Mouse (Mus musculus): ENCODE data around the gene Tmpo. TPM values are rescaled to one million over a fixed set of nuclear protein-coding genes. Genes with fewer than 3 reads are reported as not detected.

The Tmpo gene
- 191 and 202 TPM in 2 replicates for polyA plus RNA-seq (2015; fragmentation: Nextera tagmentation; extraction: Ambion mirVana)

DNA sequence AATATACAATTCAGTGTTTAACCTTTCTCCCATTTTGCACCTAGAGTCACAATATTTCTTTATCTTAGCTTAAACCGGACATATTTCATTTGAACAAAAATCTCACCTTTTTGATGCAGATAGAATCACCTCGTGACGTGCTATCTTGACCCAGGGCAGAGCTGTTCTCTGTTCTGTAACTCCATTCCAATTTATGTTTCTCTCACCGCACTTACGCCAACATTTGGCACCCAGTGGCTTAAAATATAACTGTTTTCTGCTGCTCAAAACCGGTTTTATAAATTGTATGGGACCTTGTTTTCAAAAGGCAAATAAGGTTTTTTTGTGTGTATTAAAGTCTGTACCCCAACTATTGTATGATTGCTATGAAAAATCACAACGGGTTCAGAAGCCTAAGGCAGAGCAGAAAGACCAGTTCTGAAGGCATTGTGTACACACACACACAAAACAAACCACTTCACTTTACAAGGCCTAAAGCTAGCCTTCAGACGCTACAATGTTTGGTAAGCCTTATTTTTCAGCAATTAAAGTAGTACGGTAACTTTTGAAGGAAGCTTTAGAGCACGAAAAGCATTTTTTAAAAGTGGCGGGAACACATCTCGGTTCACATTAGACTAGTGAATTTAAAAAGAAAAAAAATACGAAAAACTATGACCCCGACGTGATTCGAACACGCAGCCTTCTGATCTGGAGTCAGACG, at the start of gene Tmpo:
TSS of gene Tmpo (minus strand) at position 555 of the 700 bp plus-strand sequence.
- WGBS: 8% methylated on average over 18 of the region's 18 CpGs
- Histone ChIP-seq H3K36me3 (ENCODE audit: insufficient read depth, low read length) (no peaks in the 10 kb centered on the region), H3K9me3 (ENCODE audit: low read length) (no peaks in the 10 kb centered on the region), H3K27ac (ENCODE audit: low read length) (peak within 1 kb of the TSS; percentile 99), H3K4me3 (ENCODE audit: low read length) (peak within 1 kb of the TSS; percentile 55), H3K27me3 (ENCODE audit: insufficient read depth, low read length) (no peaks in the 10 kb centered on the region), H3K9ac (replicated peaks; ENCODE audit: low read length) (peak within 1 kb of the TSS; percentile 69), H3K4me1 (ENCODE audit: insufficient read depth, low read length) (peaks cover 21% of the 10 kb centered on the region), H3K4me2 (replicated peaks; ENCODE audit: low read depth, low read length) (peak within 1 kb of the TSS; percentile 53)
- ATAC-seq (ENCODE audit: low FRiP score, low TSS enrichment): peak; percentile 3; the same call in 1 of the 2 replicates

GRCm38 (mm10) chr10:91230400-91230799, 49.3 kb upstream of the Tmpo start:
- H3K4me2 ChIP-seq (replicated peaks; ENCODE audit: low read depth, low read length): no peak overlapping the region
- H3K27me3 ChIP-seq (ENCODE audit: insufficient read depth, low read length): no peaks in the 10 kb centered on the region
- 35% methylated on average over 4 of the region's 4 CpGs for WGBS
- H3K36me3 ChIP-seq (ENCODE audit: insufficient read depth, low read length): no peaks in the 10 kb centered on the region
- H3K9me3 ChIP-seq (ENCODE audit: low read length): no peaks in the 10 kb centered on the region
- peak; percentile 39; the same call in 1 of the 2 replicates for ATAC-seq (ENCODE audit: low FRiP score, low TSS enrichment)
- H3K27ac ChIP-seq (ENCODE audit: low read length): peak overlapping the region; percentile 88
- H3K9ac ChIP-seq (replicated peaks; ENCODE audit: low read length): no peak overlapping the region
- no peak overlapping the region for H3K4me3 ChIP-seq (ENCODE audit: low read length)
- peaks cover 19% of the 10 kb centered on the region for H3K4me1 ChIP-seq (ENCODE audit: insufficient read depth, low read length)

- H3K27ac ChIP-seq (ENCODE audit: low read length): peak overlapping the region; percentile 88
- no peaks in the 10 kb centered on the region for H3K36me3 ChIP-seq (ENCODE audit: insufficient read depth, low read length)
- no peaks in the 10 kb centered on the region for H3K9me3 ChIP-seq (ENCODE audit: low read length)
- H3K4me2 ChIP-seq (replicated peaks; ENCODE audit: low read depth, low read length): peak overlapping the region; percentile 35
- 20% methylated on average over 7 of the region's 7 CpGs for WGBS
- ATAC-seq (ENCODE audit: low FRiP score, low TSS enrichment): peak; percentile 85
- peak overlapping the region; percentile 39; the same call in 1 of the 2 replicates for H3K9ac ChIP-seq (replicated peaks; ENCODE audit: low read length)
- no peaks in the 10 kb centered on the region for H3K27me3 ChIP-seq (ENCODE audit: insufficient read depth, low read length)
- peaks cover 19% of the 10 kb centered on the region for H3K4me1 ChIP-seq (ENCODE audit: insufficient read depth, low read length)
- 0 out of 2 replicates have a peak overlapping the region, but pooled peaks have one; percentile 10 for H3K4me3 ChIP-seq (ENCODE audit: low read length)
These were observed 48.4 kb upstream of the Tmpo start for GRCm38 (mm10) chr10:91229518-91229961.

GRCm38 (mm10) chr10:91228924-91229517, 47.9 kb upstream of the Tmpo start:
- Histone ChIP-seq H3K4me2 (replicated peaks; ENCODE audit: low read depth, low read length) (peak overlapping the region; percentile 35), H3K27me3 (ENCODE audit: insufficient read depth, low read length) (no peaks in the 10 kb centered on the region), H3K36me3 (ENCODE audit: insufficient read depth, low read length) (no peaks in the 10 kb centered on the region), H3K4me1 (ENCODE audit: insufficient read depth, low read length) (peaks cover 19% of the 10 kb centered on the region), H3K9ac (replicated peaks; ENCODE audit: low read length) (peak overlapping the region; percentile 39; the same call in 1 of the 2 replicates), H3K9me3 (ENCODE audit: low read length) (no peaks in the 10 kb centered on the region), H3K4me3 (ENCODE audit: low read length) (0 out of 2 replicates have a peak overlapping the region, but pooled peaks have one; percentile 10), H3K27ac (ENCODE audit: low read length) (peak overlapping the region; percentile 88)
- WGBS: 50% methylated on average over 6 of the region's 6 CpGs
- ATAC-seq (ENCODE audit: low FRiP score, low TSS enrichment): peak; percentile 25; the same call in 1 of the 2 replicates

GRCm38 (mm10) chr10:91227034-91227433, 45.9 kb upstream of the Tmpo start:
- WGBS: 61% methylated on average over 4 of the region's 4 CpGs
- H3K4me2 ChIP-seq (replicated peaks; ENCODE audit: low read depth, low read length): no peak overlapping the region

GRCm38 (mm10) chr10:91222398-91223236, 41.5 kb upstream of the Tmpo start:
- H3K4me3 ChIP-seq (ENCODE audit: low read length): no peak overlapping the region
- H3K9me3 ChIP-seq (ENCODE audit: low read length): no peaks in the 10 kb centered on the region
- no peak overlapping the region for H3K4me2 ChIP-seq (replicated peaks; ENCODE audit: low read depth, low read length)
- H3K27me3 ChIP-seq (ENCODE audit: insufficient read depth, low read length): no peaks in the 10 kb centered on the region
- H3K4me1 ChIP-seq (ENCODE audit: insufficient read depth, low read length): peaks cover 6% of the 10 kb centered on the region; the same call in 1 of the 2 replicates
- peak overlapping the region; percentile 56 for H3K27ac ChIP-seq (ENCODE audit: low read length)
- 40% methylated on average over 9 of the region's 9 CpGs for whole genome bisulfite sequencing
- peak; percentile 74 for ATAC-seq (ENCODE audit: low FRiP score, low TSS enrichment)
- H3K9ac ChIP-seq (replicated peaks; ENCODE audit: low read length): no peak overlapping the region
- H3K36me3 ChIP-seq (ENCODE audit: insufficient read depth, low read length): no peaks in the 10 kb centered on the region

More at GRCm38 (mm10) chr10:91227034-91227433, 45.9 kb upstream of the Tmpo start:
- no peaks in the 10 kb centered on the region for H3K36me3 ChIP-seq (ENCODE audit: insufficient read depth, low read length)
- no peak overlapping the region for H3K27ac ChIP-seq (ENCODE audit: low read length)
- no peaks in the 10 kb centered on the region for H3K9me3 ChIP-seq (ENCODE audit: low read length)
- peaks cover 24% of the 10 kb centered on the region for H3K4me1 ChIP-seq (ENCODE audit: insufficient read depth, low read length)
- H3K9ac ChIP-seq (replicated peaks; ENCODE audit: low read length): no peak overlapping the region
- H3K27me3 ChIP-seq (ENCODE audit: insufficient read depth, low read length): no peaks in the 10 kb centered on the region
- no peak for ATAC-seq (ENCODE audit: low FRiP score, low TSS enrichment)
- no peak overlapping the region for H3K4me3 ChIP-seq (ENCODE audit: low read length)

- H3K27ac ChIP-seq (ENCODE audit: low read length): no peak overlapping the region
- no peak overlapping the region for H3K9ac ChIP-seq (replicated peaks; ENCODE audit: low read length)
- no peaks in the 10 kb centered on the region for H3K4me1 ChIP-seq (ENCODE audit: insufficient read depth, low read length)
- H3K4me2 ChIP-seq (replicated peaks; ENCODE audit: low read depth, low read length): no peak overlapping the region
- no peak for ATAC-seq (ENCODE audit: low FRiP score, low TSS enrichment)
- H3K27me3 ChIP-seq (ENCODE audit: insufficient read depth, low read length): no peaks in the 10 kb centered on the region
- H3K9me3 ChIP-seq (ENCODE audit: low read length): no peaks in the 10 kb centered on the region
- H3K36me3 ChIP-seq (ENCODE audit: insufficient read depth, low read length): no peaks in the 10 kb centered on the region
- no peak overlapping the region for H3K4me3 ChIP-seq (ENCODE audit: low read length)
- WGBS: 87% methylated on average over 11 of the region's 11 CpGs
These were observed 28.0 kb upstream of the Tmpo start for GRCm38 (mm10) chr10:91208899-91209667.

DNA sequence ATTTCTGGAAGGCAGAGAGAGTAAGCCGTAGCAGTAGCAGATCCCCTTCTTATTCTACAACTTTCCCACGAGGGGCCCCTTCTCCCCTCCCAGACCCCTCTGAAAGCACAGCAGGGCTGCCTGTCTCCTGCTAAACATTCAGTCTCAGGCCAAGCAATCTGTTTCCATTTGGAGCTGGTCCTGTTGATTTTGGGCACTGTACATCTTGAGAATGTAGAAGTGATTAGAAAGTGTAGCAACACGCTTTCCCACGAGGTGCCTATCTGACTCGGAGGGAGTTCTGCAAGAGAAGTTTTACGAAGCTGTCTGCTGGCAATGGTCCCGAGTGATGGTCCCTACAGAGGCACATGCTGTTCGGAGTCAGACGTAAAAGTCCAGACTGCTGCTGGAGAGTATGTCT, 27.3 kb upstream of the Tmpo start:
- Histone ChIP-seq H3K9me3 (ENCODE audit: low read length) (no peaks in the 10 kb centered on the region), H3K4me2 (replicated peaks; ENCODE audit: low read depth, low read length) (no peak overlapping the region), H3K27ac (ENCODE audit: low read length) (no peak overlapping the region), H3K4me1 (ENCODE audit: insufficient read depth, low read length) (no peaks in the 10 kb centered on the region), H3K4me3 (ENCODE audit: low read length) (no peak overlapping the region), H3K36me3 (ENCODE audit: insufficient read depth, low read length) (no peaks in the 10 kb centered on the region), H3K27me3 (ENCODE audit: insufficient read depth, low read length) (no peaks in the 10 kb centered on the region), H3K9ac (replicated peaks; ENCODE audit: low read length) (no peak overlapping the region)
- ATAC-seq (ENCODE audit: low FRiP score, low TSS enrichment): no peak
- 60% methylated on average over 9 of the region's 9 CpGs for WGBS

GRCm38 (mm10) chr10:91207275-91207674, 26.2 kb upstream of the Tmpo start:
- Histone ChIP-seq H3K27ac (ENCODE audit: low read length) (no peak overlapping the region), H3K4me3 (ENCODE audit: low read length) (no peak overlapping the region), H3K4me2 (replicated peaks; ENCODE audit: low read depth, low read length) (no peak overlapping the region), H3K27me3 (ENCODE audit: insufficient read depth, low read length) (no peaks in the 10 kb centered on the region), H3K36me3 (ENCODE audit: insufficient read depth, low read length) (no peaks in the 10 kb centered on the region), H3K4me1 (ENCODE audit: insufficient read depth, low read length) (no peaks in the 10 kb centered on the region), H3K9me3 (ENCODE audit: low read length) (no peaks in the 10 kb centered on the region), H3K9ac (replicated peaks; ENCODE audit: low read length) (no peak overlapping the region)
- ATAC-seq (ENCODE audit: low FRiP score, low TSS enrichment): no peak

All from kidney, embryonic 16.5 days (tissue).